Mouse (Mus musculus) stomach, embryonic 15.5 days (tissue): ENCODE measurements at regions not wholly inside any gene's neighbourhood (a gene's known extent, or its start where the extent isn't known, plus 50 kb on each side); places are given as distances from the start of the nearest gene placed in this dataset.
A peak's percentile ranks its signal among the peaks of the same experiment; 100 is the strongest.

Source experiments
- ATAC-seq: fragments of 200-750 bp; cut with Nextera tagmentation; 2 replicates; pipeline ENCODE4 v1.8.0; 2017; ENCODE audit warnings: low read depth, moderate number of reproducible peaks, moderate TSS enrichment; ENCODE audit not compliant: insufficient read depth, low FRiP score
- H3K27ac ChIP-seq: fragments of 300-500 bp; sonication (generic); 2 replicates; pipeline ENCODE4 v1.5.1; 2015; ENCODE audit warnings: mild to moderate bottlenecking, inconsistent platforms
- H3K27me3 ChIP-seq: fragments of 300-500 bp; sonication (generic); replicated peaks from 2 replicates; pipeline ENCODE4 v1.6.1; 2015; ENCODE audit warnings: inconsistent platforms
- H3K36me3 ChIP-seq: fragments of 300-500 bp; sonication (generic); 2 replicates; pipeline ENCODE4 v1.6.1; 2015; ENCODE audit warnings: inconsistent platforms
- H3K4me1 ChIP-seq: fragments of 300-500 bp; sonication (generic); 2 replicates; pipeline ENCODE4 v1.6.1; 2015; ENCODE audit warnings: inconsistent platforms
- H3K4me2 ChIP-seq: fragments of 300-500 bp; sonication (generic); 2 replicates; pipeline ENCODE4 v1.6.1; 2015; ENCODE audit warnings: mild to moderate bottlenecking, inconsistent platforms
- H3K4me3 ChIP-seq: fragments of 300-500 bp; sonication (generic); replicated peaks from 2 replicates; pipeline ENCODE4 v1.5.1; 2015; ENCODE audit warnings: inconsistent platforms
- H3K9ac ChIP-seq: fragments of 300-500 bp; sonication (generic); 2 replicates; pipeline ENCODE4 v1.6.1; 2015; ENCODE audit warnings: inconsistent platforms
- H3K9me3 ChIP-seq: fragments of 300-500 bp; sonication (generic); 2 replicates; pipeline ENCODE4 v1.6.1; 2016; ENCODE audit warnings: inconsistent platforms
- WGBS: fragments of 180-500 bp; shearing (Covaris S2); methylation state at CpG from one replicate; pipeline ENCODE4 v1.1.7; 2015; 5-methylcytosine and 5-hydroxymethylcytosine counted together

- H3K4me3 ChIP-seq: no peak overlapping the region
- no peaks in the 10 kb centered on the region for H3K27me3 ChIP-seq
- H3K27ac ChIP-seq: no peak overlapping the region
- ATAC-seq: peak; percentile 75
- H3K9me3 ChIP-seq: no peaks in the 10 kb centered on the region
- 30% methylated on average over 3 of the region's 3 CpGs for WGBS
- H3K4me2 ChIP-seq: no peak overlapping the region
- no peak overlapping the region for H3K9ac ChIP-seq
- no peaks in the 10 kb centered on the region for H3K36me3 ChIP-seq
- no peaks in the 10 kb centered on the region for H3K4me1 ChIP-seq
Measured at GRCm38 (mm10) chr13:16317412-16317811, 305.8 kb downstream of the Inhba start.

GRCm38 (mm10) chr13:16320392-16320791, 308.7 kb downstream of the Inhba start:
- ATAC-seq: no peak
- 87% methylated on average over 4 of the region's 4 CpGs for WGBS
- Histone ChIP-seq H3K9me3 (no peaks in the 10 kb centered on the region), H3K9ac (no peak overlapping the region), H3K4me1 (no peaks in the 10 kb centered on the region), H3K4me2 (no peak overlapping the region), H3K4me3 (no peak overlapping the region), H3K36me3 (no peaks in the 10 kb centered on the region), H3K27me3 (no peaks in the 10 kb centered on the region), H3K27ac (no peak overlapping the region)

- Histone ChIP-seq H3K36me3 (no peaks in the 10 kb centered on the region), H3K9me3 (no peaks in the 10 kb centered on the region), H3K9ac (no peak overlapping the region), H3K4me3 (no peak overlapping the region), H3K27ac (no peak overlapping the region), H3K27me3 (no peaks in the 10 kb centered on the region), H3K4me2 (no peak overlapping the region), H3K4me1 (no peaks in the 10 kb centered on the region)
- 89% methylated on average over 2 of the region's 2 CpGs for WGBS
- no peak for ATAC-seq
Measured at GRCm38 (mm10) chr13:16325661-16326060, 314.0 kb downstream of the Inhba start.

GRCm38 (mm10) chr13:16341727-16342126, 330.1 kb downstream of the Inhba start:
- H3K4me3 ChIP-seq: no peak overlapping the region
- no peaks in the 10 kb centered on the region for H3K36me3 ChIP-seq
- WGBS: 80% methylated on average over 1 of the region's 1 CpGs
- H3K9me3 ChIP-seq: no peaks in the 10 kb centered on the region
- no peak overlapping the region for H3K9ac ChIP-seq
- H3K27ac ChIP-seq: no peak overlapping the region
- no peak for ATAC-seq
- H3K27me3 ChIP-seq: no peaks in the 10 kb centered on the region
- H3K4me1 ChIP-seq: no peaks in the 10 kb centered on the region
- no peak overlapping the region for H3K4me2 ChIP-seq

GRCm38 (mm10) chr13:16342171-16342570, 330.5 kb downstream of the Inhba start:
- H3K4me3 ChIP-seq: no peak overlapping the region
- 59% methylated on average over 4 of the region's 4 CpGs for WGBS
- H3K4me1 ChIP-seq: no peaks in the 10 kb centered on the region
- no peak overlapping the region for H3K4me2 ChIP-seq
- no peaks in the 10 kb centered on the region for H3K27me3 ChIP-seq
- no peak overlapping the region for H3K9ac ChIP-seq
- H3K36me3 ChIP-seq: no peaks in the 10 kb centered on the region
- ATAC-seq: no peak
- H3K27ac ChIP-seq: no peak overlapping the region
- H3K9me3 ChIP-seq: no peaks in the 10 kb centered on the region

GRCm38 (mm10) chr13:16343280-16343945, 331.8 kb downstream of the Inhba start:
- no peak overlapping the region for H3K9ac ChIP-seq
- H3K4me2 ChIP-seq: no peak overlapping the region
- peak; percentile 47; the same call in 1 of the 2 replicates for ATAC-seq
- H3K9me3 ChIP-seq: no peaks in the 10 kb centered on the region
- H3K36me3 ChIP-seq: no peaks in the 10 kb centered on the region
- no peaks in the 10 kb centered on the region for H3K27me3 ChIP-seq
- no peaks in the 10 kb centered on the region for H3K4me1 ChIP-seq
- no peak overlapping the region for H3K27ac ChIP-seq
- H3K4me3 ChIP-seq: no peak overlapping the region
- WGBS: 56% methylated on average over 4 of the region's 4 CpGs

- Histone ChIP-seq H3K27ac (no peak overlapping the region), H3K4me3 (no peak overlapping the region), H3K9me3 (no peaks in the 10 kb centered on the region), H3K9ac (no peak overlapping the region), H3K36me3 (no peaks in the 10 kb centered on the region), H3K4me2 (no peak overlapping the region), H3K4me1 (no peaks in the 10 kb centered on the region), H3K27me3 (no peaks in the 10 kb centered on the region)
- no peak for ATAC-seq
- WGBS: 32% methylated on average over 1 of the region's 1 CpGs
Measured at GRCm38 (mm10) chr13:16349353-16349752, 337.7 kb downstream of the Inhba start.

GRCm38 (mm10) chr13:16350061-16350460, 338.4 kb downstream of the Inhba start:
- no peak overlapping the region for H3K4me3 ChIP-seq

GRCm38 (mm10) chr13:16355316-16355715, 343.7 kb downstream of the Inhba start:
- no peak overlapping the region for H3K9ac ChIP-seq
- no peak overlapping the region for H3K4me2 ChIP-seq
- no peak overlapping the region for H3K27ac ChIP-seq
- H3K27me3 ChIP-seq: no peaks in the 10 kb centered on the region
- 78% methylated on average over 1 of the region's 1 CpGs for WGBS
- no peaks in the 10 kb centered on the region for H3K9me3 ChIP-seq
- H3K4me1 ChIP-seq: no peaks in the 10 kb centered on the region
- no peak for ATAC-seq
- no peak overlapping the region for H3K4me3 ChIP-seq
- no peaks in the 10 kb centered on the region for H3K36me3 ChIP-seq

More at GRCm38 (mm10) chr13:16350061-16350460, 338.4 kb downstream of the Inhba start:
- ATAC-seq: no peak
- H3K36me3 ChIP-seq: no peaks in the 10 kb centered on the region
- no peak overlapping the region for H3K9ac ChIP-seq
- no peaks in the 10 kb centered on the region for H3K9me3 ChIP-seq
- no peaks in the 10 kb centered on the region for H3K27me3 ChIP-seq
- no peak overlapping the region for H3K4me2 ChIP-seq
- H3K4me1 ChIP-seq: no peaks in the 10 kb centered on the region
- WGBS: 91% methylated on average over 3 of the region's 3 CpGs
- no peak overlapping the region for H3K27ac ChIP-seq

GRCm38 (mm10) chr13:16379492-16379891, 367.8 kb downstream of the Inhba start:
- Histone ChIP-seq H3K27ac (no peak overlapping the region), H3K4me2 (no peak overlapping the region), H3K36me3 (no peaks in the 10 kb centered on the region), H3K9ac (no peak overlapping the region), H3K9me3 (no peaks in the 10 kb centered on the region), H3K4me1 (no peaks in the 10 kb centered on the region), H3K4me3 (no peak overlapping the region), H3K27me3 (no peaks in the 10 kb centered on the region)
- no peak for ATAC-seq
- 67% methylated on average over 5 of the region's 5 CpGs for WGBS

- 93% methylated on average over 2 of the region's 2 CpGs for WGBS
- no peaks in the 10 kb centered on the region for H3K4me1 ChIP-seq
- H3K36me3 ChIP-seq: no peaks in the 10 kb centered on the region
- ATAC-seq: no peak
- H3K4me3 ChIP-seq: no peak overlapping the region
- no peak overlapping the region for H3K4me2 ChIP-seq
- no peaks in the 10 kb centered on the region for H3K9me3 ChIP-seq
- no peaks in the 10 kb centered on the region for H3K27me3 ChIP-seq
- H3K9ac ChIP-seq: no peak overlapping the region
- H3K27ac ChIP-seq: no peak overlapping the region
Measured at GRCm38 (mm10) chr13:16379949-16380348, 368.3 kb downstream of the Inhba start.

- no peaks in the 10 kb centered on the region for H3K9me3 ChIP-seq
- no peaks in the 10 kb centered on the region for H3K4me1 ChIP-seq
- H3K27me3 ChIP-seq: no peaks in the 10 kb centered on the region
- no peak overlapping the region for H3K27ac ChIP-seq
- no peak overlapping the region for H3K4me3 ChIP-seq
- WGBS: 46% methylated on average over 5 of the region's 5 CpGs
- H3K36me3 ChIP-seq: no peaks in the 10 kb centered on the region
- no peak for ATAC-seq
- no peak overlapping the region for H3K4me2 ChIP-seq
- no peak overlapping the region for H3K9ac ChIP-seq
Measured at GRCm38 (mm10) chr13:16382936-16383511, 371.4 kb downstream of the Inhba start.
